Mouse (Mus musculus) heart, postnatal 10 days (tissue): ENCODE results near the gene Evi5. TPM values are rescaled to one million over a fixed set of nuclear protein-coding genes. Genes with fewer than 3 reads are reported as not detected.
A peak's percentile ranks its signal among the peaks of the same experiment; 100 is the strongest.

Experiments
- DNase-seq, 2 experiments: peaks; one replicate each; pipeline ENCODE4 v3.0.0; 2021
- intact Hi-C: fragments of 180-260 bp; cut with DNase I; formaldehyde crosslinking; loops from one replicate; pipeline ENCODE4 v1.15.1; 2025
- total RNA-seq, 2 experiments: library from RNA; stranded (reverse); gene quantifications; 2 replicates each; pipeline ENCODE4 v1.2.3; 2021

Gene Evi5
- total RNA-seq, 2 experiments from 2014 or later = 38.8 to 39.6 TPM

DNA sequence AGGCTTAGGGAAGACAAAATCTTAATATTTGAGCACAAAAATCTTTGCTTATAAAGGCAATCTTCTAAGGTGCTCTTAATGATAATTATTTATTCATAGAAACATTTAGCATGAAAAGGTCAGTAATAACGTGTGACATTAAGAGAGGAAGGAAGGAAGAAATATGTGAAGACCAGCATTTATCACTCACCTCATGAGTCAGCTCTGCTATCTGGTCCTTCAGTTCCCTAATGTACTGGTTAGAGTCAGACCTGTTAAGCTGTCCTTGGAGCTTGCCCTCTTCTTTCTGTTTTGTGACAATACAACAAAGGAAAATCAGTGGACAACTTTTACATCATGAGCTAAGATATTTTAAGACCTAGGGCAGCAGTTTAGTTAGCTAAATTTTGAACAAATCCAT, 110.4 kb downstream of the Evi5 start:
- intact Hi-C loops = no loop called here
- no peak for DNase-seq

DNA sequence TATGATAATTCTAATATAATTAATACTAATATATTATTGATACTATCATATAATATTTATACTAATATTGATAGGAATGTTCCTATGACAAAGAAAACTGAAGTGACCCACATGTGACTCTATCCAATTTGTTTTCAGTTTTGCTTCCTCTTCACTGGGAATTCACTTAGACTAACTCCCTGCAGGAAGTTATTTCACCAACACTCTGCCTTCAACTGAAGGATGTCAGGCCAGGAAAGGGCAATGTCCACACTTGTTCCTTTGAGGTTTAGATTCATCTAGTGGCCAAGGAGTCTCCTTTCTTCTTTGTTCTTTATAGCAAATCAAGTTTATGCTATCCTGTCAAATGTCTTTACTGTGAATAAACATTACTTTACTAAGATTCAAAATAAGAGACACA, 111.2 kb downstream of the Evi5 start:
- intact Hi-C loops = no loop called here
- no peak for DNase-seq

DNA sequence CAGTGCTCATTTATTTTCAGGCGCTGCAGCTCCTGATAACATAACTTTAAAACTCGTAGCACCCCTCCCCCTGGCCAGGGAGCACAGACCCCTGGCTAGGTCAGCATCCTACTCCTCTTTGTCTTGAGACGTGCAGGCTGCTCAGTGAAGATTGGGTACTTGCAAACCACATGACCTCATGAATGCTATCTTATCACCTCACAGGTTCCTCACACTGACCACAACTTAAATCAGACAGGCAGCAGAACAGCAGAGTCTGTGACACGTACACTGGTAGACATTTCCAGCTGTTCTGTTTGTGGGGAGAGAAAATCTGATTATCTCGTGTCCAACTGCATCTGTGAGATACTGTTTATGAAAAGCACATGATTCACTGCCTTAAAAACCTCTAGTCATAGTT, 115.8 kb downstream of the Evi5 start:
- no peak for DNase-seq
- intact Hi-C loops = no loop called here

GRCm38 (mm10) chr5:107756072-107756471, 118.8 kb downstream of the Evi5 start:
- no peak for DNase-seq
- intact Hi-C loops = no loop called here

GRCm38 (mm10) chr5:107754740-107755139, 120.2 kb downstream of the Evi5 start:
- no peak for DNase-seq
- intact Hi-C loops = no loop called here

GRCm38 (mm10) chr5:107753656-107754055, 121.3 kb downstream of the Evi5 start:
- intact Hi-C loops = no loop called here
- DNase-seq = no peak

DNA sequence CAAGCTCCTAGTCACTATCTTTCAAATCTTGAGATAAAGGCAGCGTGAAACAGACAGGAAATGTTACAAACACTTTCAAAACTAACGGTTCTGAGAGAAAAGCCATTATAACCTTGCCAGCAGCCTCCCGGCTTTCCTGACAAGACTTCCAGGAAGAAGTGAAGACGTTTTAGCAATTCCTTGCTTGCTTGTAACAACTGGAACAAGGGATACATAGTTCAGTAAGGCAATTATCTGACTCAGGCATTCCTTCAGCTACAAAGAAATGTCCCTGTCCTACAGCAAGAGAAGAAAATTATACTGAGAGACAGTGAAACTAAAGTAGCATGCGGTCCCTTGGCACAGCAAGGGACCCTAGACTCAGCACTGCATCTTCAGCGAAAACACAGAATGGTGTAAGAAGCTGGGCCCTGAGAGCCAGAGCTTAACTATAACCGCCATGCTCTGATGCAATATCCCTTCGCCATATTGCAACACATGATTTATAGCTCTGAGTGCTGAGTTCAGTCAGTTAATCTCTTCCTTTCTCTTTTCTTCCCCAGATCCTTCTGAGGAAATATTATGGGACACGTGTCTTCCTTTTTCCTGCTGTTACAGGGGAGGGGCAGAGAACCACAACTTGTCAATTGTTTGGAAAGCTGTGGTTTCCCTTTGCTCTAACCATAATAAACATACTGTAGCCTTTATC, 125.5 kb downstream of the Evi5 start:
- intact Hi-C loops = no loop called here
- DNase-seq = no peak

DNA sequence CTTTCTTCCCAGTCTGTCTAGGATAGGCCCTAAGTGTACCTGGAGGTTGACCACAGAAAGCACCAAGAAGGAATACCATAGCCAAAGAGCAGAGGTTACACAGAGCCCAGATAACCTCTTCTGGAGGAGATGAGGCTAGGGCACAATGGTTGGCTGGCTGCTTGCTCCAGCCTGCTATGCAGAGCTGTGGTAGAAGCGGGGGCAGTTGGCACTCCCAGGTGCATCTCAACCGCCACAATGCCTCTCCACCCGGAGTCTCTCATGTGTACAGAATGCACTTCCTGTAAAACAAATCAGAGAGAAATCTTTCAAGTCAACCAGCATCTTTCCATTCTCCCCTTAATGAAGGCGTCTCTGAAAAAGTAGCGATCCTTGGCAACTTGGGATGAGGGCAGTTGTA, 135.9 kb downstream of the Evi5 start:
- intact Hi-C loops = no loop called here
- DNase-seq = no peak

DNA sequence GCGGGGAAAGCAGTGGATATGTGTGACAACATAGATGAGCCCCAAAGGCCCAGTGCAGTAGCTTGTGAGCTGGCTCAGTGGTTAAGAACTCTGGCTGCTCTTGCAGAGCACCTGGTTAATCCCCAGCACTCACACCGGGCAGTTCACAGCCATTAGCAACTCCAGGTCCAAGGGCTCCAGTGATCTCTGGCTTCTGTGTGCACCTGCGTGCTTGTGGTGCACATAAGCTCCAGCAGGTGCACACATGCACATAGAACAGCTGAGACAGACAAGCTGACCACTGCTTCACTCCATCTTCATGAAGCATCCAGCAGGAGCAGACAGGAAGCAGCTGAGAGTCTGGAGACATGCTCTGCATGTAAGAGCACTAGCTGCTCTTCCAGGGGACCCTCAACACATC, 136.6 kb downstream of the Evi5 start:
- no peak for DNase-seq
- intact Hi-C loops = no loop called here

- intact Hi-C loops = no loop called here
- no peak for DNase-seq
Observed at GRCm38 (mm10) chr5:107736171-107736570, 138.7 kb downstream of the Evi5 start.

- intact Hi-C loops = no loop called here
- no peak for DNase-seq
Observed at GRCm38 (mm10) chr5:107731844-107732243, 143.1 kb downstream of the Evi5 start.

GRCm38 (mm10) chr5:107731408-107731807, 143.5 kb downstream of the Evi5 start:
- intact Hi-C loops = no loop called here
- DNase-seq = no peak

DNA sequence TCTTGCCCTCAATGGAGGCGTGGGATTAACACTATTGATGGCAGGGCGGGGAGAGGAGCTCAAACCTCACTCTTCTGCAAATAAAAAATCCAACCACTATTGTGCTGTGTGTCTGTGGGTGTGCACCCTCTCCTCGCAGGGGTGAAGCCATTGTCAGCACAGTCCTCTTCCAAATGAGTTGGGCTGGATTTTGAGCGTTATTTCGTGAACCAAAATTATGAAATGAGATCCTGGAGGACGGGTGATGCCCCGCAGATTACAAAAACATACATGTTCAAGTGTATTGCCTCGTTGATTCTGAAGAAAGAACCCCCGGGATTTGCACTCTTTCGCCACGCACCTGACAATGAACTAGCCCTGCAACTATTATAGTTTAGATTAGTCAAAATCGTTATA, 147.9 kb downstream of the Evi5 start:
- intact Hi-C loops = no loop called here

DNA sequence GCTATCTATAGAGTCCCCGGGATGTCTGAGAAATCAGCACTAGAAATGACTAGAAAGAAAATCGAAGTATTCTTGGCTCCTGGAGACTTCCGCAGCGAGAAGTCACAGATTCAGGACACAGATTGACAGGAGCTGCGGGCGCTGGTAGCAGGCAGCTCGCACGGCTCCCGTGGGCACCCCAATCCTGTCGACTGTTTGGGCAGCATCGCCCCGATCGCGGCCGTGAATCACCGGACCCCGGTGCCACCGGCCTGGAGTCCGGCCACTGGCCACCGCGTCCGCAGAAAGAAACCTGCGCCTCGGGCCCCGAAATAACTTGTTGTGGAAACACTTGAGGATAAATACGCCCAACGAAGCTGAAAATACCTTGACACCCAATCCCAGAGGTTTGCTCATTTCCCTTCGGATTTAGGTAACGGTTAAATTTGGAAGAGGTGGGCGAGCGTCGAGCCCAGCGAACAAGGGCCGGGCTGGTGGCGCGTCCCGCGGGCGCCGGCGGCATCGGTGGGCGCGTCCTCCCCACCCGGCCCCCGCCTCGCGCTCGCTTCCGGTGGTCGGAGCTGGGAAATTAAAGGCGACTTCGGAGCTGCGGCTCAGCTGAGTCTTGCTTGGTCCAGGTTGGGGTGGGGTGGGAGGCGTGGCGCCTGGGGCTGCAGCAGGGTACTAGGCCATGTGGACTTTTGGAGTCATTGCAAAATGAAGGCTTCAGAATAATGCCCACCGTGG, 148.5 kb downstream of the Evi5 start:
- intact Hi-C loops = no loop called here
- peak; percentile 20 to 23 for DNase-seq

More for the DNA sequence above, 147.9 kb downstream of the Evi5 start:
- DNase-seq = peak; percentile 14 to 19

DNA sequence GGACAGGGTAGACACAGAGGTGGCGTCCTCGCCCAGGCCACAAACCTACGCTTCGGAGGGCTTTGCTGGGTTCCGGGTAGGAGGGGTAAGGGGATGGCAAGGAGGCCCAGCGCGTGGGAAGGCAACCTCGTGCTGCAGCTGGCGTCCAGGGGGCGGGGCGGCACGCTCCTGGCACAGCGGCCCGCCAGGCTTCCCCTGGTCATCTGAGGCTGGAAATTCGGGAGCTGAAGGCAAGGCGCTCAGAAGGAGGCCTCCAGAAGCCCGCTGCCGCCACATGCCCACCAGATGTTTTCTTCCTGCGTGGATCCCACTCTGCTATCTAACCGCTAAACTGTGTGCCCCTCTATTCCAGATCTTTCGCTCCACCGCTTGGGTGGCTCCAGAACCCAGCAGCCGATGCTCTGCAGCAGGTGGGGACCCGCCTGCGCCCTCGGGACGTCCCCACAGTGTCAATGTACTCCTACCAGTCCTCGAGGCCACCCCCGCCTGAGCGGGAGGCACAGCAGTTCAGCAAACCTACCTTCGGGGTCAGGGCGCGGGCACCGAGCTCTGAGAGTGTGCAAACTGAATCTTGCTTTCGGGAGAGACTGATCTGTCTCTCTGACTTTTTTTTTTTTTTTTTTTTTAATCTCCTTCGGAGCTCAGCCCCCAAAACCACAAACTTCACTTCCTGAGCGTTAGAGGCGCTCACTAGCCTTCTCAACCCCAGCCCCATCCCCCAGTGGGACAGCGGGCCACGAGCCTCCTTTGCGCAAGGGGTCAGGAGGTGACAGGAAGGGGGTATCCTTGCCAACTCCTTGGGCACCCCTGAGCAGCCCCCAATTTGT, 149.3 kb downstream of the Evi5 start, which contains the start of gene Gfi1:
Gfi1 (minus strand) TSS at position 602 of the 827 bp plus-strand sequence.
- peak; percentile 24 to 39 for DNase-seq

DNA sequence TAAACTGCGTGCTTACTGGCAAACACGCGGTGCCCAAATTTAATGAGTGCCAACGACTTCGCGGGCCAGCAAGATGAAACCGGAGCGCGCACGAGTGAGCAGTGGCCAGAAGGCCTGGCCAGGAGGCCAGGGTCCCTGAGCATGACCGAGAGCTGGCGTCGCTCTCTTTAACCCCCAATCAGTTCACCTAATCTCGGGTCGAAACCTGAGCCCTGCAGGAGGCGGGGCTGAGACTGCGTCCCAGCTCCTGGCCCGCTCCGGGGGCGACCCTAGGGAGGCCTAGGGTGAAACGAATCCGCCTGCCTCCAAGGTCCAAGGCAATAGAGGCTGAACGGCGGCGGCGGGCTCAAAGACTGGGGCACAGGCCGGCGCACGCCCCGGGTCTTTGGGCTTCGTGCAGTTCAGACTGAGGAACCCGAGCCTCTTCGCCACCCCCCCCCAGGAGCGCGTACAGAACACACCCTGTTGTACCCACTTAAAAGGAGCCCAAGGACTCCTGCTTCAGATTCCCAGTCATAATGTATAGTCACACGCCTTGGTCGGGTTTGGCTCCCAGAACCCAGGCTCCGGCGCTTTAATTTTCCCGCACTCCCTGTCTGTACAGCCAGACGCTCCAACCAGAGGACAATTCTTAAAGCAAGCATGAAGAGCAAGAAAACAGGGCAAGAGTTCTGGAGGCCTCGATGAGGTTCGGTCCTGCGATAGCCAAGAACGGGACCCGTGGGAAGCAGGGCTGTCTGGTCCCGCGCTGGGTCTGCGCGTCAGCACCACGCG, 150.1 kb downstream of the Evi5 start:
- intact Hi-C loops = no loop called here
- DNase-seq = peak in 1 of 2 experiments; percentile 34

More for the DNA sequence above, 149.3 kb downstream of the Evi5 start, which contains the start of gene Gfi1:
- intact Hi-C loops = no loop called here

DNA sequence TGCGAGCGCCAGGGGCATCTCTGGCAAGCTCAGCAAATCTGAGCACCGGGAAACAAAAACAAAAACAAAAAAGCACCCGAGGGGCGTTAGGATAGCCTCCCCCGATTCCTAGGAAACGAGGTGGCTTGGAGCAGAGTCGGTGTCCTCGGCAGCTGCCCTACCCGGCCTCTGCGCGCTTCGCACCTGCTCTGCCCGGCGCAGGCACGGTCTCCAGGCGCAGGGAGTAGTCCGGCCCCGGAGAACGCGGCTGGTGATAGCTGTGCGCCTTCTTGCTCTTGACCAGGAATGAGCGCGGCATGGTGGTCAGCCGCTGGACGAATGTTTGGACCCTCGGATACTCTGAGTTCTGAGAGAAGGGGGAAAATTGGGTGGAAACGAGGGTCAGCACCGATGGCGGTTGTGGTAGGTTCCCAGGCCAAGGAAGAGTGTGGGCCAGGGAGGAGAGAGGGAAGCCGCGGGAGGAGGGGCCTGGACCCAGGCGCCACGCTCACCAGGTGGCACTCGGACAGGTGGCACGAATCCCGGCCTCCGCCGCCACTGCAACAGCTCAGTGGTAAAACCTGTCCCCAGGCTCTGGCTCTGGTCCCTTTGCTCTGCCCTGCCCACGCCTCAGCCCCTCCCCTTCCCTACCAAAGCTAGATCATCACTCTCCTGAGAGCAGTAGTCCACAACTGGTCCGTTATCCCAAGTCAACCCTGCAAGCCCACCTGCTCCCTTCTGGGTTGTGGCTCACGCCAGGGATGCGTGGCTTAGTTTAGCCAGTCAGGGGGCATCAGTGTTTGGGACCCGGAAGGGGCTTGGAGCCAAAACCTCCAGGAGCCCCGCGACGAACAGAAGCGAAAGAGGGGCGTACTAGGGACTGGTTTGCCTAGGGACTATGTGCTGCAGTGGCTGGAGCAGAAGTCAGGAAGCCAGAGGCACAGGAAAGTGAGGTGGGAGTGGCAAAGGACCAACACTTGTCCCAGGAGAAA, 151.1 kb downstream of the Evi5 start:
- peak; percentile 31 to 34 for DNase-seq
- intact Hi-C loops = no loop called here

- intact Hi-C loops = no loop called here
- DNase-seq = peak; percentile 37 to 48
Observed at GRCm38 (mm10) chr5:107722661-107723532, 152.0 kb downstream of the Evi5 start.
